Mouse (Mus musculus) megakaryocyte, embryonic 14.5 days (primary cell): ENCODE measurements around the gene Cybc1.

Source experiments
- FLI1 ChIP-seq: IDR thresholded peaks from 2 replicates; pipeline ENCODE4 v1.6.1; 2012; ENCODE audit warnings: low read length, inconsistent platforms, mixed read lengths
- GATA1 ChIP-seq: IDR thresholded peaks from 3 replicates; pipeline ENCODE4 v1.6.1; 2012; ENCODE audit warnings: mixed read lengths, low read length, inconsistent platforms, borderline replicate concordance

GRCm38 (mm10) chr11:121229018-121229439 is at the start of gene Cybc1:
- TF ChIP-seq GATA1: no peak
- 0 out of 2 replicates have a peak, but pooled peaks have one; percentile 26 for TF ChIP-seq FLI1
